Mouse (Mus musculus): ENCODE results near the gene H2-Ab1. TPM values are rescaled to one million over a fixed set of nuclear protein-coding genes. Genes with fewer than 3 reads are reported as not detected.

The H2-Ab1 gene
- total and polyA plus RNA-seq, 2 experiments from 2014 or later, result 0.69 to 2.0 TPM

DNA sequence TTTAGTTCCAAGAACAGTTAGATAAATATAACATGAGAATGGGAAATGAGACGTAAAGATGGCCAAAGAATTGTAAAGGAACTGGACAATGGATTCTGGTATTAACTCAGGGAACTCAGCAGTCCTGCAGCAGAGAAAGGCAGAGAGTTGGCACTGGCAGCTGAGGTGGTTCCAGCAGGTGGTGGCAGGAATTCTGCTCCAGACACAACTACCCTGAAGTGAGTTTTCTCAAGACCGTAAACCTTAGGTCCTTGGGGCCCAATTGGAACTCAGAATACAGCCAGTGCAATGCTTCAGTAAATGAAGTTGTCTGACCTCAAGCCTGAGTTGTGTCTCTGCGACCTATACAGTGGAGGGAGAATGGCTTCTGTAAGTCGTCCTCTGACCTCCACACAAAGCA lies 36.8 kb downstream of the H2-Ab1 start:
- Histone ChIP-seq H3K36me3 (replicated peaks; ENCODE audit: control insufficient read depth, insufficient read depth, low read length) (no peaks in the 10 kb centered on the region), H3K27ac (ENCODE audit: low read depth) (no peak overlapping the region), H3K9ac (replicated peaks; ENCODE audit: low read depth, low read length) (no peak overlapping the region), H3K4me2 (ENCODE audit: low read depth, low read length) (no peak overlapping the region), H3K9me3 (replicated peaks; ENCODE audit: control insufficient read depth, low read length) (no peaks in the 10 kb centered on the region), H3K4me1 (ENCODE audit: control insufficient read depth, insufficient read depth) (no peaks in the 10 kb centered on the region), H3K27me3 (ENCODE audit: control insufficient read depth, insufficient read depth, low read length) (peaks cover 9% of the 10 kb centered on the region; the same call in 1 of the 2 replicates), H3K4me3 (ENCODE audit: low read depth, low read length) (no peak overlapping the region)
- WGBS, result 65% methylated on average over 4 of the region's 4 CpGs
- ATAC-seq (ENCODE audit: insufficient read depth, low read depth) (no peak), DNase-seq (ENCODE audit: low spot score) (no peak)
- no peak for TF ChIP-seq EP300 (IDR thresholded peaks at IDR 0.05; ENCODE audit: low read depth)

DNA sequence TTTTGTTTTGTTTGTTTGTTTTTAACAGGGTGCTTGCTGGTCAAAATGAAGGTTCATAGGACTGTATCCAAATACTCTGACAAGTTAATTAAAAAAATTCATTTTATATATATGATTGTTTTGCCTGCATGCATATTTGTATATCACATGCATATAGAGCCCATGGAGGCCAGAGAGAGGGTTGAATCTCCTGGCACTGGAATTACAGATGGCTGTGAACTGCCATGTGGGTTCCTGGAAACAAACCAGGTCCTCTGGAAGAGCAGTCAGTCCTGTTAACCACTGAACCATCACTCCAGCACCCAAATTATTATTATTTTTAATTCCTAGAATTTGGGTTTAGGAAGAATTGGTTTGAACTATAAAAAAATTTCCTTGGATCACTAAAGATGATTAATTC lies 37.8 kb downstream of the H2-Ab1 start:
- Histone ChIP-seq H3K9ac (replicated peaks; ENCODE audit: low read depth, low read length) (no peak overlapping the region), H3K27ac (ENCODE audit: low read depth) (no peak overlapping the region), H3K4me2 (ENCODE audit: low read depth, low read length) (no peak overlapping the region), H3K27me3 (ENCODE audit: control insufficient read depth, insufficient read depth, low read length) (peaks cover 9% of the 10 kb centered on the region; the same call in 1 of the 2 replicates), H3K4me3 (ENCODE audit: low read depth, low read length) (no peak overlapping the region), H3K36me3 (replicated peaks; ENCODE audit: control insufficient read depth, insufficient read depth, low read length) (no peaks in the 10 kb centered on the region), H3K4me1 (ENCODE audit: control insufficient read depth, insufficient read depth) (no peaks in the 10 kb centered on the region), H3K9me3 (replicated peaks; ENCODE audit: control insufficient read depth, low read length) (no peaks in the 10 kb centered on the region)
- ATAC-seq (ENCODE audit: insufficient read depth, low read depth) (no peak), DNase-seq (ENCODE audit: low spot score) (no peak)
- TF ChIP-seq EP300 (IDR thresholded peaks at IDR 0.05; ENCODE audit: low read depth) (no peak), CTCF (IDR thresholded peaks at IDR 0.05; ENCODE audit: low read depth) (no peak)

DNA sequence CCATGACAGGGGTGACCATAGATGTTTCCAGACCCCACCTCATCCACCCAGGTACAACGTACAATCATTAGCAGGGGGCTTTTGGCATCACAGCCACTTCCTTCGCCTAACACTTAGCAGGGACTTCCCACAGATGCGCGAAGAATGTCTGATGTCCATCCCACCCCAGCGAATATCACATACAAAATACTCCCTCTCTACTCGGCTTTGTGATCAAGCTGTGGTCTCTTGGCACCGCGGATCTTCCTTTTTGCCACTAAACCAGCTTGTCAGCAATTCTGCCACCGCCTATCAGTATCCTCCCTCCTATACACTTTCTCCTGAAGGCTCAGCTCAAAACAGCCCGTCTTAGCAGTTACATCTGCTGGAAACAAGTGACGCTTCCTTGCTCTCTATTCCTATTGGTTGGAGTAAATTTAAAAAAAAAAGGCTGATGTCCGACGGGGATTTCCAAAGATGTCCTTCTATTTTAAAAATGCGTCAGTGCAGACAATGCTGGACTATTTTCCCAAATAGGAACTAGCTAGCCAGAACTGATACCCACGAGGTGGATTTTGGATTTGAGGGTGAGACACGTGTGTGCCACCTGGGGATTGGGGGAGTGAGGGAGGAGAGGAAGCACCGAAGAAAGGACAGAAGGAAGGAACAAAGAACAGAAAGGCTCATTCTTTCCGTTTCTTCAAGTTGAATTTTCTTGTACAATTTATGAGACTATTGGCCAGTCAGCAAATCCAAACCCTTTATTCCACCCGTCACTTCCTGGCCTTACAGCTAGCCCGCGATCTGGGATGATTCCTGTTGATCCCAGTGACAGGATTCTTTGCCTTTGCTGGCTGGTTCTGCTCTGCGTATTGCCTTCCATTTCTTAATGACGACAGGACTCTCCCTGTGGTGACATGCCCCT lies 38.7 kb downstream of the H2-Ab1 start:
- Histone ChIP-seq H3K9me3 (replicated peaks; ENCODE audit: control insufficient read depth, low read length) (no peaks in the 10 kb centered on the region), H3K4me3 (ENCODE audit: low read depth, low read length) (peak overlapping the region; percentile 20; the same call in 1 of the 2 replicates), H3K4me2 (ENCODE audit: low read depth, low read length) (peak overlapping the region; percentile 43), H3K9ac (replicated peaks; ENCODE audit: low read depth, low read length) (no peak overlapping the region), H3K36me3 (replicated peaks; ENCODE audit: control insufficient read depth, insufficient read depth, low read length) (no peaks in the 10 kb centered on the region), H3K4me1 (ENCODE audit: control insufficient read depth, insufficient read depth) (no peaks in the 10 kb centered on the region), H3K27ac (ENCODE audit: low read depth) (no peak overlapping the region), H3K27me3 (ENCODE audit: control insufficient read depth, insufficient read depth, low read length) (peaks cover 9% of the 10 kb centered on the region; the same call in 1 of the 2 replicates)
- DNase-seq (ENCODE audit: low spot score), result peak; percentile 63
- WGBS, result 23% methylated on average over 23 of the region's 23 CpGs
- peak; percentile 60; the same call in 1 of the 2 replicates for ATAC-seq (ENCODE audit: insufficient read depth, low read depth)
- no peak for TF ChIP-seq EP300 (IDR thresholded peaks at IDR 0.05; ENCODE audit: low read depth)

DNA sequence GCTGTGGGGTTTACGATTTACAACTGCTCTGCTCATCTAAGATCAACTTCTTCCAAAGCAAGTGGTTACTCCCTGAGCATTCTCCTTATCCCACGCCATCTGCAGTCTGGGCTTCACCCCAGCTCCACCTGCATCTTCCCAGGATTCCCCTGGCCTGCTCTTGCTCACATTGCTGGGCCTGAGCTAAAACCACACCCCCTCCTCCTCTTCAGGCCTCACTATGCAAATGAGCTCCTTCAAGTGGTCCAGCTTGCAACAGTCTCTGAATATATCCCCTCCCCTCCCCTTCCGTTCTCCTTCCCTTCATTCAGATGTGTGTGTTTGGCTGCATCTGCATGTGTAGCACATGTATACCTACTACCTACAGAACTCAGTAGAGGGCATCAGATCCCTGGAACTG lies 41.9 kb downstream of the H2-Ab1 start:
- DNase-seq (ENCODE audit: low spot score), result no peak
- Histone ChIP-seq H3K27ac (ENCODE audit: low read depth) (no peak overlapping the region), H3K27me3 (ENCODE audit: control insufficient read depth, insufficient read depth, low read length) (peaks cover 9% of the 10 kb centered on the region; the same call in 1 of the 2 replicates), H3K36me3 (replicated peaks; ENCODE audit: control insufficient read depth, insufficient read depth, low read length) (no peaks in the 10 kb centered on the region), H3K9me3 (replicated peaks; ENCODE audit: control insufficient read depth, low read length) (no peaks in the 10 kb centered on the region), H3K9ac (replicated peaks; ENCODE audit: low read depth, low read length) (no peak overlapping the region), H3K4me1 (ENCODE audit: control insufficient read depth, insufficient read depth) (no peaks in the 10 kb centered on the region), H3K4me2 (ENCODE audit: low read depth, low read length) (no peak overlapping the region), H3K4me3 (ENCODE audit: low read depth, low read length) (no peak overlapping the region)
- no peak for TF ChIP-seq CTCF (IDR thresholded peaks at IDR 0.05; ENCODE audit: low read depth)
- TF ChIP-seq EP300 (IDR thresholded peaks at IDR 0.05; ENCODE audit: low read depth), result no peak
- 64% methylated on average over 3 of the region's 3 CpGs for WGBS
- no peak for ATAC-seq (ENCODE audit: insufficient read depth, low read depth)

DNA sequence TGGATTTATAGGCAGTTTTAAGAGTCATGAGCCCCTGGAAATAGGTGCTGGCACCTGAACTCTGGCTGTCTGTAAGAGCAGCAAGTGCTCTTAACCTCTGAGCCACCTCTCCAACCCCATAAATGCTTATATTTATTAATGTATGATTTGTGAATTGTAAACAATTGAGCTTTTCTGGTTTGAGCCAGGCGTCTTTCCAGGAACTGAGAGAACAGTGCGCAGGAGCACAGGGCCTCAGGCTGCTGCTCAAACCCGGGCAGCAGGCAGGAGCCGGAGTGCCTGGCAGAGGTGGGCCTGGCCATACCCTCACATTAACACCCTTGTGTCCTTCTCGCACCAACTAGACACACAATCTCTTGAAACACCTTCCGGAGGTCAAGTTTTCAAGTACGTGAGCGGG lies 42.6 kb downstream of the H2-Ab1 start:
- Histone ChIP-seq H3K27me3 (ENCODE audit: control insufficient read depth, insufficient read depth, low read length) (peaks cover 9% of the 10 kb centered on the region; the same call in 1 of the 2 replicates), H3K9me3 (replicated peaks; ENCODE audit: control insufficient read depth, low read length) (no peaks in the 10 kb centered on the region), H3K36me3 (replicated peaks; ENCODE audit: control insufficient read depth, insufficient read depth, low read length) (no peaks in the 10 kb centered on the region), H3K4me3 (ENCODE audit: low read depth, low read length) (no peak overlapping the region), H3K4me2 (ENCODE audit: low read depth, low read length) (no peak overlapping the region), H3K4me1 (ENCODE audit: control insufficient read depth, insufficient read depth) (no peaks in the 10 kb centered on the region), H3K27ac (ENCODE audit: low read depth) (no peak overlapping the region), H3K9ac (replicated peaks; ENCODE audit: low read depth, low read length) (no peak overlapping the region)
- WGBS, result 84% methylated on average over 8 of the region's 8 CpGs
- DNase-seq (ENCODE audit: low spot score) (no peak), ATAC-seq (ENCODE audit: insufficient read depth, low read depth) (no peak)
- TF ChIP-seq EP300 (IDR thresholded peaks at IDR 0.05; ENCODE audit: low read depth) (no peak), CTCF (IDR thresholded peaks at IDR 0.05; ENCODE audit: low read depth) (no peak)
